Mouse (Mus musculus): Measurements from ENCODE around the gene DXBay18. TPM values are rescaled to one million over a fixed set of nuclear protein-coding genes. Genes with fewer than 3 reads are reported as not detected.

DXBay18 gene
- not detected for polyA plus RNA-seq (2014; fragmentation: Illumina TruSeq; extraction: RNeasy Lipid Tissue Mini Kit (QIAGEN cat#74804); ENCODE audit: low read depth, low replicate concordance)

DNA sequence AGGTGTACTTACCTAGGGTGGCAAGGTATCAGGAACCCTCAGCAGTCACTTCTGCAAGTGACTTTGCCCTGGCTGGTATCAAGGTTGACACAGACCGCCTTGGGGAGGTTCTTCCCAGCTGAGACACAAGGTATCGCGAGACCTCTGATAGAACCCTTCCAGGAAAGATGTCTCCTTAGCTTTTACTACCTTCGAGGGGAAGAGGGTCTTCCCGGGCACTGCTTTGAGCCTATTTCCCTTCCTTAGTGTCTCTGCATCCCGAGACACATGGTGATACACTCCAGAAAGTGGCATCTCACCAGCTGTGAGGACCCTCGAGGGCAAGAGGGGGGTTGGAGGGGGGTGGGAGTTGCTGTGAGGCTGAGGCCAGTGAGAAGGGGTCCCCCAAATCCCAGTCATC is at the start of gene DXBay18:
TSS of gene DXBay18 (minus strand) at position 101 of the 400 bp plus-strand sequence.

DNA sequence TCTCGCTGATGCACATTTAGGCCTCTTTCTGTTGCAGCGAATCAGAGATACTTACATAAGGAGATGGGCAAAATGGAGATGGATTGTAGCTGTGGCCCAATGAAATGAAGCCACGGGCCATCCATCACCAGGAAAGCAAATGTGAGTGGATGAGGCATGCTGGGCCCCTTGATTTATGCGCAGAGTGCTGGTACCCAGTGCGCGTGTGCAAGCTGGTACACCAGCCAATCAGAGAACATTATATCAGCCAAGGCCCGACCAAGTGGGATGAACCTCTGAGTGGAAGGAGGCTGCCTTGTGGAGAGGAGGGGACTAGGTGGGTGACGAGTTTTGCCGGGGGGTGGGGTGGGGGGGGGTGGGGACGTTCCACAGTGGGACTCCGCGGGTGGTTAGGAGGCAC is 42.7 kb upstream of the DXBay18 start, which contains the start of gene Xlr3b:
TSS of gene Xlr3b (plus strand) at position 274 of the 400 bp plus-strand sequence.

DNA sequence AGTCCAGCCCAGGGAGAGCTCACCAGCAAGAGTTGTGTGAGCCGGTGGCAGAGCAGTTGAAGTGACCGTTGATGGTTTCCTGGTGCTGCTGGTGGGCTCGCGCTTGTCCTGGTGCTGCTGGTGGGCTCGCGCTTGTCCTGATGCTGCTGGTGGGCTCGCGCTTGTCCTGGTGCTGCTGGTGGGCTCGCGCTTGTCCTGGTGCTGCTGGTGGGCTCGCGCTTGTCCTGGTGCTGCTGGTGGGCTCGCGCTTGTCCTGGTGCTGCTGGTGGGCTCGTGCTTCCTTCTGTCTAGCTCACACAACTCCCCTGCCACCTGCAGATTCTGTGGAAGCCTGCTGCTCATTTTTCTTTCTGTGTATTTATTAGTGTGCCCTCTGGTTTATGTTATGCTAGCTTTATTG is 27.6 kb upstream of the DXBay18 start, which contains the start of gene Spin2d:
TSS of gene Spin2d (minus strand) at position 101 of the 400 bp plus-strand sequence.

DNA sequence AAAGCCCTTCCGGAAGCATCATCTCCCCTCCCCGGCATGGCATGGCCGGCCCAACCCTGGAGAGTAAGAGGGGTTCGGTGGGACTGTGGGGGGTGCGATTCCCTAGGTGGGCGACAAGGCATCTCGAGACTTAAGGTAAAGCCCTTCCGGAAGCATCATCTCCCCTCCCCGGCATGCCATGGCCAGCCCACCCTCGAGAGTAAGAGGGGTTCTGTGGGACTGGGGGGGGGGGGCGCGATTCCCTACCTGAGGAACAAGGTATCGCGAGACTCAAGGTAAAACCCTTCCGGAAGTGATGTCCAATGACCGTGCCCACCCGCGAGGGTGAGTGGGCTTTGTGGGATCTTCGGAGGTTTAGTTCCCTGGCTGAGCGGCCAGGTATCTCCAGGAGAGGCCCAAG is 754 bp downstream of the DXBay18 start, which contains the start of gene Xlr5b:
TSS of gene Xlr5b (plus strand) at position 301 of the 400 bp plus-strand sequence.

DNA sequence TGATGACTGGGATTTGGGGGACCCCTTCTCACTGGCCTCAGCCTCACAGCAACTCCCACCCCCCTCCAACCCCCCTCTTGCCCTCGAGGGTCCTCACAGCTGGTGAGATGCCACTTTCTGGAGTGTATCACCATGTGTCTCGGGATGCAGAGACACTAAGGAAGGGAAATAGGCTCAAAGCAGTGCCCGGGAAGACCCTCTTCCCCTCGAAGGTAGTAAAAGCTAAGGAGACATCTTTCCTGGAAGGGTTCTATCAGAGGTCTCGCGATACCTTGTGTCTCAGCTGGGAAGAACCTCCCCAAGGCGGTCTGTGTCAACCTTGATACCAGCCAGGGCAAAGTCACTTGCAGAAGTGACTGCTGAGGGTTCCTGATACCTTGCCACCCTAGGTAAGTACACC is 32.5 kb downstream of the DXBay18 start, which contains the start of gene Gm14685:
TSS of gene Gm14685 (plus strand) at position 301 of the 400 bp plus-strand sequence.

DNA sequence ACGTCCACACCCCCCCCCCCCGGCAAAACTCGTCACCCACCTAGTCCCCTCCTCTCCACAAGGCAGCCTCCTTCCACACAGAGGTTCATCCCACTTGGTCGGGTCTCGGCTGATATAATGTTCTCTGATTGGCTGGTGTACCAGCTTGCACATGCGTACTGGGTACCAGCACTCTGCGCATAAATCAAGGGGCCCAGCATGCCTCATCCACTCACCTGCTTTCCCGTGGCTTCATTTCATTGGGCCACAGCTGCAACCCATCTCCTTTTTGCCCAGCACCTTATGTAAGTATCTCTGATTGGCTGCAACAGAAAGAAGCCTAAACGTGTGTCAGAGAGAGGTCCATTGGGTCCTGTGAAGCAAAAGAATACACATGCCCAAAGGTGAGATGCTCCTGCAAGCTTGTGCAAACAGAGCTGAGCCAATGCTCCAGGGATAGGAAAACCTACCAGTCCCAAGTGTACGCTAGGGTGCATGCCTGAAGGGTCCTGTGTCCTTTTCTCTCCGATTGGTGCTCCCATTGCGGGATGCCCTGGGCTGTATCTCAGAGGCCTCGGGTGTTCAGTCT is 52.2 kb downstream of the DXBay18 start, which contains the start of gene Xlr3a:
TSS of gene Xlr3a (minus strand) at position 155 of the 568 bp plus-strand sequence.

Other genes starting within 250 kb of the DXBay18 start
- 250 TPM for gene Cetn2, start 231.0 kb downstream of the DXBay18 start, polyA plus RNA-seq (2014; fragmentation: Illumina TruSeq; extraction: RNeasy Lipid Tissue Mini Kit (QIAGEN cat#74804); ENCODE audit: low read depth, low replicate concordance)
- 55.9 TPM for gene Nsdhl, start 230.9 kb downstream of the DXBay18 start, polyA plus RNA-seq (2014; fragmentation: Illumina TruSeq; extraction: RNeasy Lipid Tissue Mini Kit (QIAGEN cat#74804); ENCODE audit: low read depth, low replicate concordance)
- 11.7 TPM for gene Zfp185, start 162.1 kb downstream of the DXBay18 start, polyA plus RNA-seq (2014; fragmentation: Illumina TruSeq; extraction: RNeasy Lipid Tissue Mini Kit (QIAGEN cat#74804); ENCODE audit: low read depth, low replicate concordance)
- not detected for gene Pnma5, start 112.3 kb downstream of the DXBay18 start, polyA plus RNA-seq (2014; fragmentation: Illumina TruSeq; extraction: RNeasy Lipid Tissue Mini Kit (QIAGEN cat#74804); ENCODE audit: low read depth, low replicate concordance)
- 0.23 TPM for gene Pnma3, start 84.7 kb downstream of the DXBay18 start, polyA plus RNA-seq (2014; fragmentation: Illumina TruSeq; extraction: RNeasy Lipid Tissue Mini Kit (QIAGEN cat#74804); ENCODE audit: low read depth, low replicate concordance)
- gene Xlr4a, start 67.0 kb downstream of the DXBay18 start, polyA plus RNA-seq (2014; fragmentation: Illumina TruSeq; extraction: RNeasy Lipid Tissue Mini Kit (QIAGEN cat#74804); ENCODE audit: low read depth, low replicate concordance), result 0.58 TPM
- gene Xlr3a, start 52.4 kb downstream of the DXBay18 start, polyA plus RNA-seq (2014; fragmentation: Illumina TruSeq; extraction: RNeasy Lipid Tissue Mini Kit (QIAGEN cat#74804); ENCODE audit: low read depth, low replicate concordance), result 1.7 TPM
- not detected for gene Gm14685, start 32.4 kb downstream of the DXBay18 start, polyA plus RNA-seq (2014; fragmentation: Illumina TruSeq; extraction: RNeasy Lipid Tissue Mini Kit (QIAGEN cat#74804); ENCODE audit: low read depth, low replicate concordance)
- not detected for gene Xlr5b, start 654 bp downstream of the DXBay18 start, polyA plus RNA-seq (2014; fragmentation: Illumina TruSeq; extraction: RNeasy Lipid Tissue Mini Kit (QIAGEN cat#74804); ENCODE audit: low read depth, low replicate concordance)
- gene Spin2d, start 27.5 kb upstream of the DXBay18 start, polyA plus RNA-seq (2014; fragmentation: Illumina TruSeq; extraction: RNeasy Lipid Tissue Mini Kit (QIAGEN cat#74804); ENCODE audit: low read depth, low replicate concordance), result not detected
- 3.5 TPM for gene Xlr3b, start 42.8 kb upstream of the DXBay18 start, polyA plus RNA-seq (2014; fragmentation: Illumina TruSeq; extraction: RNeasy Lipid Tissue Mini Kit (QIAGEN cat#74804); ENCODE audit: low read depth, low replicate concordance)
- 1.2 TPM for gene Xlr4b, start 64.9 kb upstream of the DXBay18 start, polyA plus RNA-seq (2014; fragmentation: Illumina TruSeq; extraction: RNeasy Lipid Tissue Mini Kit (QIAGEN cat#74804); ENCODE audit: low read depth, low replicate concordance)
- gene F8a, start 78.8 kb upstream of the DXBay18 start, polyA plus RNA-seq (2014; fragmentation: Illumina TruSeq; extraction: RNeasy Lipid Tissue Mini Kit (QIAGEN cat#74804); ENCODE audit: low read depth, low replicate concordance), result 12.1 TPM
- gene Xlr4c, start 93.7 kb upstream of the DXBay18 start, polyA plus RNA-seq (2014; fragmentation: Illumina TruSeq; extraction: RNeasy Lipid Tissue Mini Kit (QIAGEN cat#74804); ENCODE audit: low read depth, low replicate concordance), result not detected
- not detected for gene Xlr3c, start 115.9 kb upstream of the DXBay18 start, polyA plus RNA-seq (2014; fragmentation: Illumina TruSeq; extraction: RNeasy Lipid Tissue Mini Kit (QIAGEN cat#74804); ENCODE audit: low read depth, low replicate concordance)
- not detected for gene Xlr5a, start 143.5 kb upstream of the DXBay18 start, polyA plus RNA-seq (2014; fragmentation: Illumina TruSeq; extraction: RNeasy Lipid Tissue Mini Kit (QIAGEN cat#74804); ENCODE audit: low read depth, low replicate concordance)
- gene Xlr5c, start 143.5 kb upstream of the DXBay18 start, polyA plus RNA-seq (2014; fragmentation: Illumina TruSeq; extraction: RNeasy Lipid Tissue Mini Kit (QIAGEN cat#74804); ENCODE audit: low read depth, low replicate concordance), result not detected
- gene Gm45015, start 187.4 kb upstream of the DXBay18 start, polyA plus RNA-seq (2014; fragmentation: Illumina TruSeq; extraction: RNeasy Lipid Tissue Mini Kit (QIAGEN cat#74804); ENCODE audit: low read depth, low replicate concordance), result not detected
- gene Zfp275, start 193.2 kb upstream of the DXBay18 start, polyA plus RNA-seq (2014; fragmentation: Illumina TruSeq; extraction: RNeasy Lipid Tissue Mini Kit (QIAGEN cat#74804); ENCODE audit: low read depth, low replicate concordance), result 41.2 TPM
- gene Gm18336, start 249.3 kb upstream of the DXBay18 start, polyA plus RNA-seq (2014; fragmentation: Illumina TruSeq; extraction: RNeasy Lipid Tissue Mini Kit (QIAGEN cat#74804); ENCODE audit: low read depth, low replicate concordance), result not detected